8 mouse cellular contexts compared by ENCODE assay signal in the genomic region with DNA sequence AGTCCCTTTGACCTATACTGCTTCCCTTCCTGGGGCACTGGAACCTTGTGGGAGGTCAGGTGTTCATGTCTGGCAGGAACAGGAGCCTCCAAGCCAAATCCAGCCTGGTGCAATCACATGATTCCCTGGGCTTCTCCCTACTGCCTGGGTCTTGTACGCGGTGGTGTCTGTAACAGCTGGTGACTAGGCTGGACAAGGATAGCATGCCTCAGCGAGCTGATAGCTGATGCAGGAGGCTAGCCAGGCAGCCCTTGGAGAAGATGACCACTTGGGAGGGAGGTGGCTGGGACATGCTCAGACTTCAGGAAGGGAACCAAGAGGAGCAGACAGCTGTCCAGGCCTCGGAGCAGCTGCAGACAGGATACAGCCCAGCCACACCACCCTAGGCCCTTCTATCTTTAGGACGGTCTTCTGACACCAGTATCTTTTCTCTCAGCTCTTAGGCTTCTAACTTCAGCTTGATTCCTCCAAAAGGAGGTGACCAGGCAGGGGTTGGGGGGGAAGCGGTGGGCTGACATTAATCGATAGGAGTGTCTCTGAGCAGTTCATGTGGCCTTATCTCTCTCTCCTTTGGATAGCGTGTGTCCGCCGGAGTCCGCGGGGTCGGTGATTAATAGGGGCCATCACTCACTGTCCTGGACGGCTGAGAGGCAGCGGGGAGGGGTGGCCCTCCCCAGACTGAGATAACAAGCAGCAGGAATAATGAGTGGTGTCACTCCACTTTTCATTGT. TPM values are rescaled to one million over a fixed set of nuclear protein-coding genes. Genes with fewer than 3 reads are reported as not detected.
A peak's percentile ranks its signal among the peaks of the same experiment; 100 is the strongest.
DNase-seq lines count a peak whose midpoint lies in the region; ATAC-seq lines count a peak whose summit lies in the region.

No protein-coding gene starts in this region.

- H3K4me2 ChIP-seq in heart, embryonic 12.5 days: peak overlapping the region; percentile 32

- ATAC-seq in heart, embryonic 12.5 days (ENCODE audit: insufficient number of reproducible peaks, low FRiP score): no peak

- H3K36me3 ChIP-seq in heart, embryonic 12.5 days: peaks cover 37% of the 10 kb centered on the region
- peaks cover 51% of the 10 kb centered on the region for H3K36me3 ChIP-seq in limb, embryonic 10.5 days

- peak overlapping the region; percentile 40; the same call in 1 of the 2 replicates for H3K27ac ChIP-seq in heart, embryonic 12.5 days (ENCODE audit: poor library complexity, severe bottlenecking)
- H3K27ac ChIP-seq in limb, embryonic 10.5 days: peak overlapping the region; percentile 16; the same call in 1 of the 2 replicates

- WGBS in heart, embryonic 12.5 days: 18% methylated on average over 15 of the region's 15 CpGs
- 34% methylated on average over 15 of the region's 15 CpGs for WGBS in limb, embryonic 10.5 days

- no peaks in the 10 kb centered on the region for H3K9me3 ChIP-seq in heart, embryonic 12.5 days (replicated peaks)
- H3K9me3 ChIP-seq in limb, embryonic 10.5 days (replicated peaks): no peaks in the 10 kb centered on the region

- H3K4me3 ChIP-seq in heart, embryonic 12.5 days: no peak overlapping the region
- peak overlapping the region; percentile 12; the same call in 1 of the 2 replicates for H3K4me3 ChIP-seq in limb, embryonic 10.5 days

- H3K9ac ChIP-seq in heart, embryonic 12.5 days: no peak overlapping the region

- DNase-seq in cerebellum, adult 9-10 months: peak; percentile 20
- DNase-seq in cerebellum, postnatal 36 days: no peak
- DNase-seq in ZHBTc4 (ENCODE audit: low read depth, low spot score): peak; percentile 37
- no peak for DNase-seq in limb, embryonic 10.5 days (ENCODE audit: low spot score)
- DNase-seq in right cerebral cortex, adult 2 months (ENCODE audit: low spot score in 2 of 2): no peak
- no peak for DNase-seq in spleen, adult 12 weeks (ENCODE audit: low spot score)
- DNase-seq in T-cell, adult 2 months (ENCODE audit: low spot score): no peak

- H3K4me1 ChIP-seq in heart, embryonic 12.5 days (replicated peaks): peaks cover 46% of the 10 kb centered on the region
- H3K4me1 ChIP-seq in limb, embryonic 10.5 days: peaks cover 61% of the 10 kb centered on the region

- H3K27me3 ChIP-seq in heart, embryonic 12.5 days (replicated peaks): peaks cover 24% of the 10 kb centered on the region
- peaks cover 13% of the 10 kb centered on the region; the same call in 1 of the 2 replicates for H3K27me3 ChIP-seq in limb, embryonic 10.5 days (ENCODE audit: low read depth, poor library complexity, severe bottlenecking)

RNA-seq across cellular contexts. Expression of a gene that starts 9.7 kb away (rescaled TPM):
- 52.3 and 58.0 TPM in 2 replicates for polyA plus RNA-seq in heart, embryonic 12.5 days (2016; fragmentation: Nextera tagmentation; extraction: Ambion mirVana)
- 85.3 and 90.0 TPM in 2 replicates for polyA plus RNA-seq in limb, embryonic 10.5 days (2016; fragmentation: Nextera tagmentation; extraction: Ambion mirVana)

RNA-seq across cellular contexts. Expression of a gene that starts 21.3 kb away (rescaled TPM):
- 0.46 and 0.51 TPM in 2 replicates for polyA plus RNA-seq in heart, embryonic 12.5 days (2016; fragmentation: Nextera tagmentation; extraction: Ambion mirVana)
- polyA plus RNA-seq in limb, embryonic 10.5 days (2016; fragmentation: Nextera tagmentation; extraction: Ambion mirVana): 0.58 and 0.71 TPM in 2 replicates

RNA-seq across cellular contexts. Expression of a gene that starts 37.2 kb away (rescaled TPM):
- polyA plus RNA-seq in heart, embryonic 12.5 days (2016; fragmentation: Nextera tagmentation; extraction: Ambion mirVana): 37.7 and 40.5 TPM in 2 replicates
- 31.3 and 33.0 TPM in 2 replicates for polyA plus RNA-seq in limb, embryonic 10.5 days (2016; fragmentation: Nextera tagmentation; extraction: Ambion mirVana)

RNA-seq across cellular contexts. Expression of a gene that starts 56.9 kb away (rescaled TPM):
- 105 TPM in 2 replicates for polyA plus RNA-seq in heart, embryonic 12.5 days (2016; fragmentation: Nextera tagmentation; extraction: Ambion mirVana)
- 25.9 and 39.9 TPM in 2 replicates for polyA plus RNA-seq in limb, embryonic 10.5 days (2016; fragmentation: Nextera tagmentation; extraction: Ambion mirVana)

Comparison
In these comparisons a context has a peak if more than half of its experiments do, and no peak if none do; other contexts are left out.
1. DNase-seq: peak in cerebellum, adult 9-10 months (single experiment) and ZHBTc4 (single experiment); none in cerebellum, postnatal 36 days (0 of 2), limb, embryonic 10.5 days (single experiment), right cerebral cortex, adult 2 months (0 of 2), spleen, adult 12 weeks (single experiment) and T-cell, adult 2 months (single experiment).